Mouse (Mus musculus) liver, adult 2 months (tissue): ENCODE results near the gene Atp2a1.

Source experiments
- CTCF ChIP-seq: fragments of 200-500 bp; IDR thresholded peaks from 2 replicates; pipeline ENCODE4 v1.5.1; 2011; ENCODE audit warnings: low read depth, low read length, control low read depth
- POLR2A ChIP-seq: fragments of 200-500 bp; IDR thresholded peaks from 2 replicates; pipeline ENCODE4 v1.6.1; 2011; ENCODE audit warnings: low read length, control low read depth; ENCODE audit not compliant: insufficient read depth; ENCODE audit errors: extremely low read depth

- TF ChIP-seq POLR2A (no peak), CTCF (no peak)
These were observed 29.1 kb upstream of the Atp2a1 start for GRCm38 (mm10) chr7:126491973-126492372.
